Mouse (Mus musculus): ENCODE measurements around the gene Acp4.

GRCm38 (mm10) chr7:44261147-44261546, 4.0 kb upstream of the Acp4 start, which contains the start of gene Gm15517:
- no peak for TF ChIP-seq POLR2A (IDR thresholded peaks at IDR 0.05; ENCODE audit: control insufficient read depth, extremely low read depth, insufficient read depth, low read length, poor library complexity)
- no peak for TF ChIP-seq CTCF (IDR thresholded peaks at IDR 0.05; ENCODE audit: borderline replicate concordance, control insufficient read depth, extremely low read depth, insufficient read depth, low read length, poor library complexity)

Data from thymus, adult 2 months (tissue).